Mouse (Mus musculus): ENCODE results near the gene B3gnt3. TPM values are rescaled to one million over a fixed set of nuclear protein-coding genes. Genes with fewer than 3 reads are reported as not detected.
A peak's percentile ranks its signal among the peaks of the same experiment; 100 is the strongest.

Gene B3gnt3
- polyA plus RNA-seq, 1 experiment: not detected

DNA sequence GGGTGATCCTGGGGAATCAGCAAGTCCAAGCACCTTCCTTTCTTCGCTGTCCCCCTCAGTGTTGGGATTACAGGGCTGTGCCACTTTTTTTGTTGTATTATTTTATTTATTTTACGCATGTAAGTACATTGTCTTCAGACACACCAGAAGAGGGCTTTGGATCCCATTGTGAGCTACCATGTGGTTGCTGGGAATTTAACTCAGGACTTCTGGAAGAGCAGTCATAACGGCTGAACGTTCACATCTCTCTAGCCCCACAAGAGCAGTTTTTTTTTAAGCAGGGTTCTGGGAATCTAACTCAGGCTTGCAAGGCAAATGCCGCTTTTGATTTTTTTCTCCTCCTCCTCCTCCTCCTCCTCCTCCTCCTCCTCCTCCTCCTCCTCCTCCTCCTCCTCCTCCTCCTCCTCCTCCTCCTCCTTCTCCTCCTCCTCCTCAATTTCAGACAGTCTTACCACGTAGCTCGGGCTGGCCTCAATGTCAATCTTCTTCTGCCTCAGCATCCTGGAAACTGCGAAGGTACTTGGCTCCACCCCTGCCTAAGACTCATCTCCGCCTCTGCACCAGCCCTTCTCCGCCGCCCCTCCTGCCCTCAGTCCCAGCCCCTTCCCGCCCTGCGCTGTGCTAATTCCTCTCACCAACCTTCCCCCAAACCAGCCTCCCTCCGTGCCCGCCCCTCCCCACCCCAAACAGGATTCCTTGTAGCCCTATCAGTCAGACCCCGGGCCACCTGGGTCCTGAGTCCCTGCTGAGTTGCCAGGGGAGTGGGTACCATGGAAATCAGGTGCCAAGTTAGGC lies 27.4 kb upstream of the B3gnt3 start:
- 3% methylated on average over 14 of the region's 16 CpGs for WGBS
- Histone ChIP-seq H3K4me3 (ENCODE audit: insufficient read depth, low read depth, low read length) (peak overlapping the region; percentile 31), H3K4me1 (ENCODE audit: control insufficient read depth, insufficient read depth, low read length) (peaks cover 22% of the 10 kb centered on the region), H3K27ac (ENCODE audit: insufficient read depth, low read depth, low read length) (peak overlapping the region; percentile 18)
- TF ChIP-seq CTCF (IDR thresholded peaks at IDR 0.05; ENCODE audit: insufficient read depth, low read depth, low read length): no peak
- TF ChIP-seq POLR2A (IDR thresholded peaks at IDR 0.05; ENCODE audit: insufficient read depth, low read depth, low read length): no peak

DNA sequence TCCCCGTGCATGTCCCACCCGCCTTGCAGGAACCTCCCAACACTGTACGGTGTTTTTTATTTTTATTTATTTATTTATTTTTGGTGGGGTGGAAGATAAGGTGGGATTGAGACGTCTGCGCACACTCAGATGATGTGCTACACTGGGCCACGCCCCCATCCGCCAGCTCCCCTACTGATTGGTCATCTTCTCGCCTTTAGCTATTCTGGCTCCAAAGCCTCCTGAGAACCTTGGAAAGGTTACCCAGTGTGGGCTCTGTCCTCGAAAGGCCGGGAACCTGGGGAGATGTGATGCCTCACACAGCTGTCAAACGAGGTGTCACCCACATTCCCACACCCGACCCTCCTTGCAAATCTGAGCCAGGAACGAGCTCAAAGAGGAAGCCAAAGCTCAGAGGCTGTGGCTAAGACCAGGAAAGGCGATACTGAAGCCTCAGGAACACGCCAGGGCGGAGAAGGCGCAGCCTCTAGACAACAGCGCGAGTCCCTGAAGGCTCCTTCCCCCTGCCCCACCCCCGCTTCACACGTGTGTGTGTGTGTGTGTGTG lies 26.7 kb upstream of the B3gnt3 start:
- TF ChIP-seq POLR2A (IDR thresholded peaks at IDR 0.05; ENCODE audit: insufficient read depth, low read depth, low read length) (no peak), CTCF (IDR thresholded peaks at IDR 0.05; ENCODE audit: insufficient read depth, low read depth, low read length) (no peak)
- 6% methylated on average over 21 of the region's 21 CpGs for WGBS
- Histone ChIP-seq H3K4me3 (ENCODE audit: insufficient read depth, low read depth, low read length) (peak overlapping the region; percentile 31), H3K27ac (ENCODE audit: insufficient read depth, low read depth, low read length) (peak overlapping the region; percentile 18), H3K4me1 (ENCODE audit: control insufficient read depth, insufficient read depth, low read length) (peaks cover 25% of the 10 kb centered on the region)

- TF ChIP-seq POLR2A (IDR thresholded peaks at IDR 0.05; ENCODE audit: insufficient read depth, low read depth, low read length) (no peak), CTCF (IDR thresholded peaks at IDR 0.05; ENCODE audit: insufficient read depth, low read depth, low read length) (no peak)
- peaks cover 46% of the 10 kb centered on the region for H3K4me1 ChIP-seq (ENCODE audit: control insufficient read depth, insufficient read depth, low read length)
- 2% methylated on average over 54 of the region's 54 CpGs for whole genome bisulfite sequencing
- H3K4me3 ChIP-seq (ENCODE audit: insufficient read depth, low read depth, low read length): peak within 1 kb of the TSS; percentile 91
- peak within 1 kb of the TSS; percentile 78 for H3K27ac ChIP-seq (ENCODE audit: insufficient read depth, low read depth, low read length)
These were observed 23.7 kb upstream of the B3gnt3 start, which contains the start of gene Fcho1 for GRCm38 (mm10) chr8:71725122-71725924. TSS of gene Fcho1 (minus strand) at chr8:71725716.

GRCm38 (mm10) chr8:71724389-71724788 lies 22.8 kb upstream of the B3gnt3 start:
- no peak for TF ChIP-seq CTCF (IDR thresholded peaks at IDR 0.05; ENCODE audit: insufficient read depth, low read depth, low read length)
- TF ChIP-seq POLR2A (IDR thresholded peaks at IDR 0.05; ENCODE audit: insufficient read depth, low read depth, low read length): no peak
- H3K4me1 ChIP-seq (ENCODE audit: control insufficient read depth, insufficient read depth, low read length): peaks cover 53% of the 10 kb centered on the region

DNA sequence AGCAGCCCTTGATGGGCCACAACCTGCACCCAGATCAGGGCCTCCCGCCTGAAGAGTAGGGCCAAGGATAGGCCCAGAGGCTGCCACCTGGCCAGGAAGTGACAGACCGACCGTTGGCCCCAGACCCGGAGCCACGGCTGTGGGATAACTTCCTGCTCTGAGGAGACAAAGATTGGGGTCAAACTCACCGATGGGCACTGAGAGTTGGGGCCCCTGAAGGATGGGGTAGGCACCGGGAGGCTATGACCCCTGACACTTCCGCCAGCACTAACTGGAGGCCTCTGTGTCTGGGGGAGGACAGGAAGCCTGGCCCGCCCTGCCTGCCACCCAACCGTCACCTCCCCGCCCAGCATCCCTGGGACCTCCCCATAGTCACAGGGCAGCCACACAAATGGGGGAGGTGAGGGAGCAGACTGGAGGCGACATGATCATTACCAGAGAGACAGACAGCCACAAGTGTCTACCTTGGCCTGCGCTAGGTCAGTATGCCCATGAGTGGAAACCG lies 21.5 kb upstream of the B3gnt3 start:
- peaks cover 59% of the 10 kb centered on the region for H3K4me1 ChIP-seq (ENCODE audit: control insufficient read depth, insufficient read depth, low read length)
- no peak overlapping the region for H3K27ac ChIP-seq (ENCODE audit: insufficient read depth, low read depth, low read length)
- 76% methylated on average over 14 of the region's 14 CpGs for WGBS
- no peak overlapping the region for H3K4me3 ChIP-seq (ENCODE audit: insufficient read depth, low read depth, low read length)
- no peak for TF ChIP-seq CTCF (IDR thresholded peaks at IDR 0.05; ENCODE audit: insufficient read depth, low read depth, low read length)
- no peak for TF ChIP-seq POLR2A (IDR thresholded peaks at IDR 0.05; ENCODE audit: insufficient read depth, low read depth, low read length)

More at GRCm38 (mm10) chr8:71724389-71724788, 22.8 kb upstream of the B3gnt3 start:
- Histone ChIP-seq H3K27ac (ENCODE audit: insufficient read depth, low read depth, low read length) (no peak overlapping the region; the same call in 1 of the 2 replicates), H3K4me3 (ENCODE audit: insufficient read depth, low read depth, low read length) (peak overlapping the region; percentile 91)
- WGBS: 76% methylated on average over 4 of the region's 4 CpGs

- Histone ChIP-seq H3K4me1 (ENCODE audit: control insufficient read depth, insufficient read depth, low read length) (peaks cover 63% of the 10 kb centered on the region), H3K4me3 (ENCODE audit: insufficient read depth, low read depth, low read length) (0 out of 2 replicates have a peak overlapping the region, but pooled peaks have one; percentile 8), H3K27ac (ENCODE audit: insufficient read depth, low read depth, low read length) (peak overlapping the region; percentile 88)
- no peak for TF ChIP-seq CTCF (IDR thresholded peaks at IDR 0.05; ENCODE audit: insufficient read depth, low read depth, low read length)
- TF ChIP-seq POLR2A (IDR thresholded peaks at IDR 0.05; ENCODE audit: insufficient read depth, low read depth, low read length): no peak
- WGBS: 15% methylated on average over 7 of the region's 7 CpGs
These were observed 18.4 kb upstream of the B3gnt3 start for GRCm38 (mm10) chr8:71719928-71720457.

DNA sequence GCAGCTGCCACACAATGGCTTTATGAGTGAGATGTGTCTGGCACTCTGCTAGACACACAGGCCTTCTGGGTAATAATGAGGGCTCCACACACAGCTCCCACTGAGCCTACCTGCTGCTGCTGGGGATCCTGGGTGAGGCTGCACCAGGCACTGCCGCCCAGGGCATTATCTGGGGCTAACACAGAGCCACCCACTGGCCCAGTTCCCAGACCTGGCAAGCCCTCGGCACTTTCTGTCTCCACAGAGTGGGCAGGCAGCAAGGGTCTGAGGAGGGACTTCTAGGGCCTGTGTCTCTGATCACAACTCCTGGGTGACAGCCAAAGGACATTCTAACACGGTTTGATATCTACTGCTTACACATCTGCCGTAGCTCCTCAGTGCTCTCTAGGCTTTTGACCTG lies 17.6 kb upstream of the B3gnt3 start:
- TF ChIP-seq CTCF (IDR thresholded peaks at IDR 0.05; ENCODE audit: insufficient read depth, low read depth, low read length): no peak
- TF ChIP-seq POLR2A (IDR thresholded peaks at IDR 0.05; ENCODE audit: insufficient read depth, low read depth, low read length): no peak
- Histone ChIP-seq H3K4me1 (ENCODE audit: control insufficient read depth, insufficient read depth, low read length) (peaks cover 59% of the 10 kb centered on the region), H3K4me3 (ENCODE audit: insufficient read depth, low read depth, low read length) (no peak overlapping the region), H3K27ac (ENCODE audit: insufficient read depth, low read depth, low read length) (peak overlapping the region; percentile 88)
- 9% methylated on average over 4 of the region's 4 CpGs for WGBS

DNA sequence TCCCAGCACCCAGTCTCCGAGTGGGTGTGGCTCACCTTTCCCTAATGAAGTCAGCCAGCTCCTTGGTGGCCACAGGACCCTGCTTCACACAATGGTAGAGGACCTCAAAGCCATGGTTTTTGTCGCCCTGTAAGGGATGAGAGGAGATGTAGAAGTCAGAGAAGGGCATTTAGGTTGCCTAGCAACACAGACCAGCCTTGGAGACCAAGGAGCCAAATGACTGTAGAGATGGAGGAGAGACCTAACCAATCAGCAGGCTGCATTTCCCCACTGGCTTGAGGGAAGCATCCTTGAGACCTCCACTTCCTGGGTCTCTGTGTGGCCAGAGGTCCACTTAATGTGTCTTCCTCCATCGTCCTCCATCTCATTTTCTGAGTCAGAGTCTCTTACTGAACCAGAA lies 16.7 kb upstream of the B3gnt3 start:
- peak overlapping the region; percentile 88 for H3K27ac ChIP-seq (ENCODE audit: insufficient read depth, low read depth, low read length)
- WGBS: 23% methylated on average over 3 of the region's 3 CpGs
- H3K4me1 ChIP-seq (ENCODE audit: control insufficient read depth, insufficient read depth, low read length): peaks cover 55% of the 10 kb centered on the region
- no peak for TF ChIP-seq POLR2A (IDR thresholded peaks at IDR 0.05; ENCODE audit: insufficient read depth, low read depth, low read length)
- no peak for TF ChIP-seq CTCF (IDR thresholded peaks at IDR 0.05; ENCODE audit: insufficient read depth, low read depth, low read length)
- H3K4me3 ChIP-seq (ENCODE audit: insufficient read depth, low read depth, low read length): no peak overlapping the region
